Mouse (Mus musculus): Measurements from ENCODE around the gene Atg3. TPM values are rescaled to one million over a fixed set of nuclear protein-coding genes. Genes with fewer than 3 reads are reported as not detected.

The Atg3 gene
- polyA plus RNA-seq, 1 experiment from 2014 or later: 38.2 TPM

DNA sequence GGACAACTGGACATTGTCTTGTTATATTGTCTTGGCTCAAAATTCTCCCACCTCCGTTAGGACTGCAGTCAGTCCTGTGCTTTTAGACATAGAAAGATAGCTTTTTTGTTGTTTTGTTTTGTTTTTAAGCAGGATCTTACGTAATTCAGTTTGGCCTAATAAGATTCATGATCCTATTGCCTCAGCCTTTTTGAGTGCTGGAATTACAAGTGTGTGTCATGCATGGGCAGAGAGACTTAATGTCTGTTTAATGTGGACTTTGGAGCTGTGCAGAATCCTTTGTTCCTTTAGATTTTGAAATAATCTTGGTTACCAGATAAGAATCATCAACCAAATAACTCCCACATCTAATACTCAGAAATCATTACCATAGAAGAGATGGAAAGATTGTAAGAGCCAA lies 20.0 kb downstream of the Atg3 start:
- H3K9ac ChIP-seq (ENCODE audit: low read depth, low read length): no peak overlapping the region
- 94% methylated on average over 2 of the region's 2 CpGs for WGBS
- no peak overlapping the region for H3K27ac ChIP-seq (replicated peaks; ENCODE audit: low read depth, low read length)
- H3K4me1 ChIP-seq (ENCODE audit: control insufficient read depth, insufficient read depth, low read length): no peaks in the 10 kb centered on the region
- H3K4me2 ChIP-seq (ENCODE audit: low read depth, low read length): no peak overlapping the region
- DNase-seq (ENCODE audit: low spot score) (no peak), ATAC-seq (ENCODE audit: low read depth) (no peak)
- H3K36me3 ChIP-seq (ENCODE audit: control insufficient read depth, insufficient read depth, low read length): peaks cover 24% of the 10 kb centered on the region
- no peak overlapping the region for H3K4me3 ChIP-seq (ENCODE audit: low read depth, low read length)
- H3K27me3 ChIP-seq (replicated peaks; ENCODE audit: control insufficient read depth, insufficient read depth, low read length): no peaks in the 10 kb centered on the region
- no peaks in the 10 kb centered on the region for H3K9me3 ChIP-seq (ENCODE audit: control insufficient read depth, low read length)

- Histone ChIP-seq H3K9me3 (ENCODE audit: control insufficient read depth, low read length) (no peaks in the 10 kb centered on the region), H3K4me2 (ENCODE audit: low read depth, low read length) (no peak overlapping the region), H3K27me3 (replicated peaks; ENCODE audit: control insufficient read depth, insufficient read depth, low read length) (no peaks in the 10 kb centered on the region), H3K9ac (ENCODE audit: low read depth, low read length) (no peak overlapping the region), H3K4me3 (ENCODE audit: low read depth, low read length) (no peak overlapping the region), H3K27ac (replicated peaks; ENCODE audit: low read depth, low read length) (no peak overlapping the region), H3K4me1 (ENCODE audit: control insufficient read depth, insufficient read depth, low read length) (no peaks in the 10 kb centered on the region), H3K36me3 (ENCODE audit: control insufficient read depth, insufficient read depth, low read length) (peaks cover 25% of the 10 kb centered on the region; the same call in 1 of the 2 replicates)
- no peak for DNase-seq (ENCODE audit: low spot score)
- 87% methylated on average over 5 of the region's 5 CpGs for WGBS
- ATAC-seq (ENCODE audit: low read depth): no peak
These were observed 23.2 kb downstream of the Atg3 start for GRCm38 (mm10) chr16:45181824-45182223.

DNA sequence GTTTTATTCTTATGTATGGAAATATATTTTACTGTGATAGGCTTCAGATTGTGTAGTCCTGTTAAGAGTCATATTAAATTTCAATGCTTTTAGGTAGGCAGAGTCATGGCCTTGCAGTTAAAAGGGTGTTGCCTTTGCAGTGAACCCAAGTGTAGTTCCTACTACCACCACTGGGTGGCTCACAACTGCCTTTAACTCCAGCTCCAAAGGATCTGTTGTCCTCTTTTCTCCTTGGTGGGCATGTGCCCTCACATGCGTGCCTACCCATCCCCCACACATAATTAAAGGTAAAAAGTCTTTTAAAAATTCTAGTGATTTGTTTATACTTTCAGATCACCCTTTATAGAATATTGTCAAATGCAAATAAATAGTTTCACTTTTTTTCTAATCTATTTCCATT lies 34.0 kb downstream of the Atg3 start:
- no peak overlapping the region for H3K27ac ChIP-seq (replicated peaks; ENCODE audit: low read depth, low read length)
- H3K4me1 ChIP-seq (ENCODE audit: control insufficient read depth, insufficient read depth, low read length): no peaks in the 10 kb centered on the region
- no peak overlapping the region for H3K4me3 ChIP-seq (ENCODE audit: low read depth, low read length)
- no peak overlapping the region for H3K4me2 ChIP-seq (ENCODE audit: low read depth, low read length)
- WGBS: 4% methylated on average over 1 of the region's 1 CpGs
- H3K36me3 ChIP-seq (ENCODE audit: control insufficient read depth, insufficient read depth, low read length): peaks cover 12% of the 10 kb centered on the region
- no peaks in the 10 kb centered on the region for H3K27me3 ChIP-seq (replicated peaks; ENCODE audit: control insufficient read depth, insufficient read depth, low read length)
- H3K9ac ChIP-seq (ENCODE audit: low read depth, low read length): no peak overlapping the region
- 0 out of 2 replicates have a peak, but pooled peaks have one; percentile 50 for ATAC-seq (ENCODE audit: low read depth)
- peak; percentile 75 for DNase-seq (ENCODE audit: low spot score)
- H3K9me3 ChIP-seq (ENCODE audit: control insufficient read depth, low read length): no peaks in the 10 kb centered on the region

- Histone ChIP-seq H3K9ac (ENCODE audit: low read depth, low read length) (no peak overlapping the region), H3K4me1 (ENCODE audit: control insufficient read depth, insufficient read depth, low read length) (no peaks in the 10 kb centered on the region), H3K9me3 (ENCODE audit: control insufficient read depth, low read length) (no peaks in the 10 kb centered on the region), H3K4me3 (ENCODE audit: low read depth, low read length) (no peak overlapping the region), H3K27ac (replicated peaks; ENCODE audit: low read depth, low read length) (no peak overlapping the region), H3K4me2 (ENCODE audit: low read depth, low read length) (no peak overlapping the region), H3K27me3 (replicated peaks; ENCODE audit: control insufficient read depth, insufficient read depth, low read length) (no peaks in the 10 kb centered on the region), H3K36me3 (ENCODE audit: control insufficient read depth, insufficient read depth, low read length) (no peaks in the 10 kb centered on the region)
- peak; percentile 89 for DNase-seq (ENCODE audit: low spot score)
- peak; percentile 84 for ATAC-seq (ENCODE audit: low read depth)
- WGBS: 34% methylated on average over 6 of the region's 6 CpGs
These were observed 38.2 kb downstream of the Atg3 start for GRCm38 (mm10) chr16:45196816-45197215.

- H3K9ac ChIP-seq (ENCODE audit: low read depth, low read length): no peak overlapping the region
- ATAC-seq (ENCODE audit: low read depth) (no peak), DNase-seq (ENCODE audit: low spot score) (no peak)
- no peaks in the 10 kb centered on the region for H3K4me1 ChIP-seq (ENCODE audit: control insufficient read depth, insufficient read depth, low read length)
- no peaks in the 10 kb centered on the region for H3K36me3 ChIP-seq (ENCODE audit: control insufficient read depth, insufficient read depth, low read length)
- H3K27ac ChIP-seq (replicated peaks; ENCODE audit: low read depth, low read length): no peak overlapping the region
- 91% methylated on average over 2 of the region's 2 CpGs for WGBS
- H3K4me2 ChIP-seq (ENCODE audit: low read depth, low read length): no peak overlapping the region
- H3K4me3 ChIP-seq (ENCODE audit: low read depth, low read length): no peak overlapping the region
- no peaks in the 10 kb centered on the region for H3K9me3 ChIP-seq (ENCODE audit: control insufficient read depth, low read length)
- no peaks in the 10 kb centered on the region for H3K27me3 ChIP-seq (replicated peaks; ENCODE audit: control insufficient read depth, insufficient read depth, low read length)
These were observed 42.8 kb downstream of the Atg3 start for GRCm38 (mm10) chr16:45201395-45201794.

DNA sequence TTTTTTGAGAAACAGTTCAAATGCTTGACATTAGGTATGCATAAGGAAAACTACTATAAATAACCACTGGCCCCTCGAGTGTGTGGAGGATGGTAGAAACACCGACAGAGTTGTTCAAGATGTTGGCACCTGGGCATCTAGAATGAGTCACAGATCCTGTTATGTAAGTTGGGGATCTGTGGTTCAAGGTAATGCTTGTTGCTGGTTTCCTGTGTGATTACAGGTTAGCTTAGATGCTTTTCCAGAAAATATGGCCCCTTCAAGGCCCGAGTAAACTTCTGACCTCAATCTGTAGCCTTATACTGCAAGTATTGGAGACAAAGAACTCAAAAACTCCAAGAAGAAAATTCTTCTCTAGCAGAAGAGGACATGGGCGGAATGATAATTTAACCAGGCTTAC lies 45.9 kb downstream of the Atg3 start:
- Histone ChIP-seq H3K4me3 (ENCODE audit: low read depth, low read length) (no peak overlapping the region), H3K36me3 (ENCODE audit: control insufficient read depth, insufficient read depth, low read length) (no peaks in the 10 kb centered on the region), H3K27me3 (replicated peaks; ENCODE audit: control insufficient read depth, insufficient read depth, low read length) (no peaks in the 10 kb centered on the region), H3K4me2 (ENCODE audit: low read depth, low read length) (no peak overlapping the region), H3K9me3 (ENCODE audit: control insufficient read depth, low read length) (no peaks in the 10 kb centered on the region), H3K9ac (ENCODE audit: low read depth, low read length) (no peak overlapping the region), H3K27ac (replicated peaks; ENCODE audit: low read depth, low read length) (no peak overlapping the region), H3K4me1 (ENCODE audit: control insufficient read depth, insufficient read depth, low read length) (no peaks in the 10 kb centered on the region)
- 83% methylated on average over 4 of the region's 4 CpGs for WGBS
- ATAC-seq (ENCODE audit: low read depth): no peak
- no peak for DNase-seq (ENCODE audit: low spot score)

DNA sequence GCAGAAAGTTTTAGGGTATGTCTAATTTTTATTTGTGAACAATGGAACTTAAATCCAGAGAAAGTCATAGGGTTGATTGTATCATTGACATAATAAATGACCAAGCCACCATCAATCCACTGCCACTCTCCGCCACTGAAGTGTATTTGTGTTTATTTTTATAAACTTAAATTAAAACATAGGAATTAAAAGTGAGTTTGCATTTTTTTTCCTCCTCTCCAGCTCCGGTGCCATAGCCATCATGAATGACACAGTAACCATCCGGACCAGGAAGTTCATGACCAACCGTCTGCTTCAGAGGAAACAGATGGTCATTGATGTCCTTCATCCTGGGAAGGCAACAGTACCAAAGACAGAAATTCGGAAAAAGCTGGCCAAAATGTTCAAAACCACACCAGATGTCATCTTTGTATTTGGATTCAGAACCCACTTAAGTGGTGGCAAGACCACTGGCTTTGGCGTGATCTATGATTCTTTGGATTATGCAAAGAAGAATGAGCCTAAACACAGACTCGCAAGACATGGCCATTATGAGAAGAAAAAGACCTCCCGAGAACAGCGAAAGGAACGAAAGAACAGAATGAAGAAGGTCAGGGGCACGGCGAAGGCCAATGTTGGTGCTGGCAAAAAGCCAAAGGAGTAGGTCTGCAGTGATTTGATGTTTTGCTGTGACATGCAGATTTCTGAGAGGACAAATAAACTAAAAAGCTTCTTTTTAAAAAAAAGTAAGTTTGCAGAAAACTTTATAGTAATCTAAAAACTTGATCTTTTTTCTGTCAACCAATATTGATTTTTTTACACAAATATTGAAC lies 46.5 kb downstream of the Atg3 start:
- Histone ChIP-seq H3K9ac (ENCODE audit: low read depth, low read length) (no peak overlapping the region), H3K27ac (replicated peaks; ENCODE audit: low read depth, low read length) (no peak overlapping the region), H3K27me3 (replicated peaks; ENCODE audit: control insufficient read depth, insufficient read depth, low read length) (no peaks in the 10 kb centered on the region), H3K4me1 (ENCODE audit: control insufficient read depth, insufficient read depth, low read length) (no peaks in the 10 kb centered on the region), H3K9me3 (ENCODE audit: control insufficient read depth, low read length) (no peaks in the 10 kb centered on the region), H3K4me3 (ENCODE audit: low read depth, low read length) (no peak overlapping the region), H3K36me3 (ENCODE audit: control insufficient read depth, insufficient read depth, low read length) (no peaks in the 10 kb centered on the region), H3K4me2 (ENCODE audit: low read depth, low read length) (no peak overlapping the region)
- no peak for ATAC-seq (ENCODE audit: low read depth)
- WGBS: 80% methylated on average over 12 of the region's 12 CpGs
- DNase-seq (ENCODE audit: low spot score): no peak

DNA sequence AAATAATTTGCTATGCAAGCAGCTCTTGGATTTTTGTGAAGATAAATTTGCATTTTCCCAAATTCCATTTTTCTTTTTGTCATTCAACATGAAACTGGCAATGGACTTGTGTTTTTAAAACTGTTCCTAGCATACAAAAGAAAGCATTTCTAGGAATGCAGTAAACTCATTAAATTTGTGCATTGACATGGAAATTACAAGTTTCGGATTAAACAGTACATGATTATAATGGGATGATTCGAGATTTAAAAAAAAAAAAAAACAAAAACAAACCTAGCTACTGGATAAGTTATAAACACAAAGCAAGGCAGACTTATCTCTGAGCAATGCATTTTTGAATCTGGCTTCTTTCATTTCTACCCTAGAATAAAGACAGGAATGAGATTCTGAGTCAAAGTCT lies 63.4 kb downstream of the Atg3 start:
- Histone ChIP-seq H3K9me3 (ENCODE audit: control insufficient read depth, low read length) (no peaks in the 10 kb centered on the region), H3K27me3 (replicated peaks; ENCODE audit: control insufficient read depth, insufficient read depth, low read length) (no peaks in the 10 kb centered on the region), H3K36me3 (ENCODE audit: control insufficient read depth, insufficient read depth, low read length) (no peaks in the 10 kb centered on the region), H3K27ac (replicated peaks; ENCODE audit: low read depth, low read length) (no peak overlapping the region), H3K4me1 (ENCODE audit: control insufficient read depth, insufficient read depth, low read length) (no peaks in the 10 kb centered on the region), H3K9ac (ENCODE audit: low read depth, low read length) (no peak overlapping the region), H3K4me3 (ENCODE audit: low read depth, low read length) (no peak overlapping the region), H3K4me2 (ENCODE audit: low read depth, low read length) (no peak overlapping the region)
- WGBS: 69% methylated on average over 2 of the region's 2 CpGs
- DNase-seq (ENCODE audit: low spot score) (no peak), ATAC-seq (ENCODE audit: low read depth) (no peak)

DNA sequence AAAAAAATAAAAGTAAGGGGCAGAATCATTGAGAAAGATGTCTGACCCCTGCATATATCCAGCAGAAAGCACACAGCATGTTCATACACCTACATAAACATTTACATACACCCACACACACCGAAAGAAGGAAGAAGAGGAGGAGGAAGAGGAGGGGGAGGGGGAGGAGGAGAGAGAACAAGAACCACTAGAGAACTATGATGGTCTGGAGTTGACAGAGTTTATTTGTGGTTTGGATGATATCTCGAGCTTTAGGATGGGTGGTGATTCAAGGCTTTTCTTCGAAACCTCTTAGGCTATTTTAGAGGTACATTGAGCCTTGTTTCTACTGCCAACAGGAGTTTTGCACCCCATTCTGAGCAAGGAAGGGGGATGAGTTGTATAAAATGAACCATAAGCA lies 64.2 kb downstream of the Atg3 start:
- Histone ChIP-seq H3K27ac (replicated peaks; ENCODE audit: low read depth, low read length) (no peak overlapping the region), H3K9me3 (ENCODE audit: control insufficient read depth, low read length) (no peaks in the 10 kb centered on the region), H3K4me1 (ENCODE audit: control insufficient read depth, insufficient read depth, low read length) (no peaks in the 10 kb centered on the region), H3K4me3 (ENCODE audit: low read depth, low read length) (no peak overlapping the region), H3K27me3 (replicated peaks; ENCODE audit: control insufficient read depth, insufficient read depth, low read length) (no peaks in the 10 kb centered on the region), H3K36me3 (ENCODE audit: control insufficient read depth, insufficient read depth, low read length) (no peaks in the 10 kb centered on the region), H3K9ac (ENCODE audit: low read depth, low read length) (no peak overlapping the region), H3K4me2 (ENCODE audit: low read depth, low read length) (no peak overlapping the region)
- WGBS: 82% methylated on average over 3 of the region's 3 CpGs
- DNase-seq (ENCODE audit: low spot score): no peak
- no peak for ATAC-seq (ENCODE audit: low read depth)
